Mouse (Mus musculus): Measurements from ENCODE around the gene Ifi27. TPM values are rescaled to one million over a fixed set of nuclear protein-coding genes. Genes with fewer than 3 reads are reported as not detected.
"Not testable (repeated sequence)": the region's sequence is repeated elsewhere in the genome, so short reads cannot be mapped to it uniquely, and the experiment has no call there.

The Ifi27 gene
- polyA plus RNA-seq, 1 experiment from 2014 or later = 11.5 TPM

DNA sequence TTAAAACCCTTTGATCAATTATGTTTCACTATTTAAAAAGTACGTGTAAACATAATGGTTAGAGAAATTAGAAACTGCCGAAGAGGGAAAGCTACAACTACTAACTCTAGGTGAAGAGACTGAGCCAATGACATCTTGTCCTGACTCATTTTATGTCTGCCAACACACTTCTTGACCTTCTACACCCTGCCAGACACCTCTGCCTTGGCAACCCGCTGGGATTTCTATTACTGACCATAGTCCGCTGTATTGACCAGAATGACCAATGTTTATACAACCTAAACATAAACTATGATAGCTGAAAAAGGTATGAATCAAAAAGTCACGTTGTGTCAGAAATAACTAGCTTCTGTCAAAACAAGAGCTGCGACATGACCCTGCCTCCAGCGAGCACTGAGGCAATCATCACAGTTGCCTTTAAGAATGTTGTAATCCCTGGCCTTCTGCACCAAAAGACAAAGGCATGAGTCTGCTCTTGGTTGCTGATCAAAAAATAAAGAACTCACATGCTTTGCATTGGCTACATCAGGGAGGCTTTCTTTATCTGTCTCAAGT is 43.5 kb downstream of the Ifi27 start:
- Histone ChIP-seq H3K27me3 (ENCODE audit: control insufficient read depth, insufficient read depth, low read length) (no peaks in the 10 kb centered on the region), H3K4me1 (ENCODE audit: control insufficient read depth, insufficient read depth, low read length) (no peaks in the 10 kb centered on the region), H3K4me2 (no peak overlapping the region), H3K27ac (ENCODE audit: low read depth, low read length) (no peak overlapping the region), H3K9me3 (replicated peaks; ENCODE audit: control insufficient read depth, low read length) (no peaks in the 10 kb centered on the region), H3K9ac (ENCODE audit: low read depth, low read length) (no peak overlapping the region), H3K4me3 (ENCODE audit: low read depth, low read length) (no peak overlapping the region), H3K36me3 (ENCODE audit: control insufficient read depth, insufficient read depth, low read length) (no peaks in the 10 kb centered on the region)
- ATAC-seq (replicated peaks; ENCODE audit: insufficient number of reproducible peaks, low FRiP score, low TSS enrichment) = no peak
- 63% methylated on average over 7 of the region's 7 CpGs for WGBS (ENCODE audit: insufficient replicate concordance)

DNA sequence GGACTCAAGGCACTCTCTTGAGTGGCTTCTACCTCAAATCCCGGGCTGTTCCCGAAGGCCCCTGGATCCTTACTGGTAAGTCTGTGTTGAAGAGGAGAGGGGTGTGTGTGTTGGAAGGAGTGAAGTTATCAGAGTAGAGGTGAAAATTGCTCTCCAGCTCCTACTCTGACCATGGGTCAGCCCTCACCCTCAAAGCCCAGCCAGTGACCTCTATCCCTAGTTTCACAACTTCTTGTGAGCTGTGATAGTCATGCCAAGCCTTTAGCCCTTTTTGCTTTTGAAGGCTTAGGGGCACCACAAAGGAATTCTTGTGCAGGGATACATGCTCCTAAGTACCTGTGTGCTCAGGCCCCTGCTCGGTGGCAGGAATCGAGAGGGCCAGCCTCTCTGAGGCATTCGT is 47.7 kb downstream of the Ifi27 start:
- H3K4me1 ChIP-seq (ENCODE audit: control insufficient read depth, insufficient read depth, low read length) = no peaks in the 10 kb centered on the region
- no peak overlapping the region for H3K4me3 ChIP-seq (ENCODE audit: low read depth, low read length)
- no peaks in the 10 kb centered on the region for H3K36me3 ChIP-seq (ENCODE audit: control insufficient read depth, insufficient read depth, low read length)
- no peaks in the 10 kb centered on the region for H3K27me3 ChIP-seq (ENCODE audit: control insufficient read depth, insufficient read depth, low read length)
- WGBS (ENCODE audit: insufficient replicate concordance) = 77% methylated on average over 5 of the region's 5 CpGs
- no peak overlapping the region for H3K27ac ChIP-seq (ENCODE audit: low read depth, low read length)
- no peak overlapping the region for H3K4me2 ChIP-seq
- H3K9me3 ChIP-seq (replicated peaks; ENCODE audit: control insufficient read depth, low read length) = no peaks in the 10 kb centered on the region
- ATAC-seq (replicated peaks; ENCODE audit: insufficient number of reproducible peaks, low FRiP score, low TSS enrichment) = no peak
- no peak overlapping the region for H3K9ac ChIP-seq (ENCODE audit: low read depth, low read length)

GRCm38 (mm10) chr12:103482781-103483180 is 48.8 kb downstream of the Ifi27 start:
- WGBS (ENCODE audit: insufficient replicate concordance) = 64% methylated on average over 2 of the region's 2 CpGs
- Histone ChIP-seq H3K4me3 (ENCODE audit: low read depth, low read length) (no peak overlapping the region), H3K9me3 (replicated peaks; ENCODE audit: control insufficient read depth, low read length) (no peaks in the 10 kb centered on the region), H3K27me3 (ENCODE audit: control insufficient read depth, insufficient read depth, low read length) (no peaks in the 10 kb centered on the region), H3K9ac (ENCODE audit: low read depth, low read length) (no peak overlapping the region), H3K27ac (ENCODE audit: low read depth, low read length) (no peak overlapping the region), H3K36me3 (ENCODE audit: control insufficient read depth, insufficient read depth, low read length) (no peaks in the 10 kb centered on the region), H3K4me2 (no peak overlapping the region), H3K4me1 (ENCODE audit: control insufficient read depth, insufficient read depth, low read length) (no peaks in the 10 kb centered on the region)
- ATAC-seq (replicated peaks; ENCODE audit: insufficient number of reproducible peaks, low FRiP score, low TSS enrichment) = no peak

DNA sequence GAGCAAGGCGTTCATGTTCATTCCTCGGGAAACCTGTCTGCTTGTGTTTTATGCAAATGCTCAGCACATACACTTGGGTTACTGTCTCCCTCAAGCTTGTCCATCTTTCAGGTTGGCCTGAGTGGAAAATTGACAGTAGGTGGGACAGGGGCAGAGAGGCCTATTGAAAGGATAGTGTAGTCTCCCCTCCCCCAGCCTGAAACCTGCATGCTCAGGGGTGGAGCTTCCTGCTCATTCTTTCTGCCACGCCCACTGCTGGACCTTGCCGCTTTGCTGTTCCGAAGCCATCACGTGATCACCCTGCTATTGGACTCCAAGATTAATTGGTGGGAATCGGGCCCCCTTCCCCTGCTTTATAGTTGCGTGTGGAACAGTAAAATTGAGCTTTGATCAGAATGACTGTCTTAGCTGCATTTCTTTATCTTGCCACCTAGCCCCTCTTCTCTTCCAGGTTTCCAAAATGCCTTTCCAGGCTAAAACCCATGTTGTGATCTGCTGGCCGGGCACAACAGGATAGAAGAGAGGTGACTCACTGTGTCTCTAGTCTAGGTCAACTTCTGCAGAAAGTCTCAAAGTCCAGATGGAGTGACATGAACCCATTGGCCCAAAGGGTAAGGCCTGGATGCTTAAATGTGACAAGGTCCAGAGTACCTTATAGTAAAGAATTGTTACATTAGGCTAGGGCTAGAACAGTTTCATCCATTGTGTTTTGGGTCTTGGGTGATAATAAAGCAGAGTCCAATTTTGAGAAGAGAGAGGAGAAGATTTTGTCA is 50.4 kb downstream of the Ifi27 start:
- not testable (repeated sequence) for H3K9me3 ChIP-seq (replicated peaks; ENCODE audit: control insufficient read depth, low read length); H3K4me1 ChIP-seq (ENCODE audit: control insufficient read depth, insufficient read depth, low read length); H3K9ac ChIP-seq (ENCODE audit: low read depth, low read length); H3K4me2 ChIP-seq; ATAC-seq (replicated peaks; ENCODE audit: insufficient number of reproducible peaks, low FRiP score, low TSS enrichment); H3K4me3 ChIP-seq (ENCODE audit: low read depth, low read length); H3K27ac ChIP-seq (ENCODE audit: low read depth, low read length); H3K36me3 ChIP-seq (ENCODE audit: control insufficient read depth, insufficient read depth, low read length); H3K27me3 ChIP-seq (ENCODE audit: control insufficient read depth, insufficient read depth, low read length)
- WGBS (ENCODE audit: insufficient replicate concordance) = 60% methylated on average over 9 of the region's 9 CpGs

DNA sequence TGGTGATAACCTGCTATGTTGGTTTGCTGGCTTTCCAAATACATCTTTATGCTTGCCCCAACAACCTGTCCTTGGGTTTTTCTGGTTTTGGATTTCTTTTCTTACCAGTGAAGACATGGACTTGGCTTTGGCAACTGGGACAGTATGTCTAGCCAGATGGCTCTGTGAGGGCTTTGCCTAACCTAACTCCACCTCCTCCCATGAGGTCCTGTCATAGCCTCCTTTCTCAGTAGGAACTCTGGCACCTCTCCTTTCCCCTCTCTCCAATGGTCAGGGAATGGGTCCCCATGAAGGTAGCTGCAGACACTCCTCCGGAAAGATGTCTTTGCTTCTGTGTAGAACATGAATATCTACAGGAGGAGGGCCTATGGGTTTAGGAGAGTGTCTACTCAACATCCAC is 52.7 kb downstream of the Ifi27 start:
- H3K27ac ChIP-seq (ENCODE audit: low read depth, low read length) = no peak overlapping the region
- no peak for ATAC-seq (replicated peaks; ENCODE audit: insufficient number of reproducible peaks, low FRiP score, low TSS enrichment)
- no peaks in the 10 kb centered on the region for H3K9me3 ChIP-seq (replicated peaks; ENCODE audit: control insufficient read depth, low read length)
- no peaks in the 10 kb centered on the region for H3K27me3 ChIP-seq (ENCODE audit: control insufficient read depth, insufficient read depth, low read length)
- WGBS (ENCODE audit: insufficient replicate concordance) = 83% methylated on average over 1 of the region's 1 CpGs
- no peak overlapping the region for H3K4me3 ChIP-seq (ENCODE audit: low read depth, low read length)
- no peaks in the 10 kb centered on the region for H3K4me1 ChIP-seq (ENCODE audit: control insufficient read depth, insufficient read depth, low read length)
- no peaks in the 10 kb centered on the region for H3K36me3 ChIP-seq (ENCODE audit: control insufficient read depth, insufficient read depth, low read length)
- no peak overlapping the region for H3K4me2 ChIP-seq
- no peak overlapping the region for H3K9ac ChIP-seq (ENCODE audit: low read depth, low read length)

DNA sequence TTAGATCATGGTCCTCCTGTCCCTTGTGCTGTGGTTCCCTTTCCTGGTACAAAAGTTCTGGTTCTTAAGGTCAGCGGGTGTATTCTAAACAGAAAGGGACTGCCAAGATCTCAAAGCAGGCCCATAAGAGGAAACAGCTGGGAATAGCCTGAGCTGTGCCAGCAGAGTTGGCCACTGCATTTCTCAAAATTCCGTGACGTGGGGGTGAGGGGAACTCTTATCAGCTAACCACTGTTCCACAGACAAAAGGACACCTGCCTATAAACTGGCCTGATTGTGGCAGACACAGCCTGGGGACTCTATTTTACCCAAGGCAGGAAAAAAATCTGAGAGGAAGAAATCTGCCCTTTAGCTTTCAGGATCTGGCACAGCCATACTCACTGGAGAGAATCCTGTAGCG is 53.3 kb downstream of the Ifi27 start:
- H3K4me1 ChIP-seq (ENCODE audit: control insufficient read depth, insufficient read depth, low read length) = no peaks in the 10 kb centered on the region
- no peak overlapping the region for H3K27ac ChIP-seq (ENCODE audit: low read depth, low read length)
- H3K9me3 ChIP-seq (replicated peaks; ENCODE audit: control insufficient read depth, low read length) = no peaks in the 10 kb centered on the region
- no peak overlapping the region for H3K9ac ChIP-seq (ENCODE audit: low read depth, low read length)
- no peak overlapping the region for H3K4me3 ChIP-seq (ENCODE audit: low read depth, low read length)
- ATAC-seq (replicated peaks; ENCODE audit: insufficient number of reproducible peaks, low FRiP score, low TSS enrichment) = no peak
- H3K36me3 ChIP-seq (ENCODE audit: control insufficient read depth, insufficient read depth, low read length) = no peaks in the 10 kb centered on the region
- no peak overlapping the region for H3K4me2 ChIP-seq
- 52% methylated on average over 4 of the region's 4 CpGs for WGBS (ENCODE audit: insufficient replicate concordance)
- no peaks in the 10 kb centered on the region for H3K27me3 ChIP-seq (ENCODE audit: control insufficient read depth, insufficient read depth, low read length)

GRCm38 (mm10) chr12:103487750-103488149 is 53.7 kb downstream of the Ifi27 start:
- no peak overlapping the region for H3K9ac ChIP-seq (ENCODE audit: low read depth, low read length)
- H3K27ac ChIP-seq (ENCODE audit: low read depth, low read length) = no peak overlapping the region
- H3K36me3 ChIP-seq (ENCODE audit: control insufficient read depth, insufficient read depth, low read length) = no peaks in the 10 kb centered on the region
- no peaks in the 10 kb centered on the region for H3K9me3 ChIP-seq (replicated peaks; ENCODE audit: control insufficient read depth, low read length)
- H3K4me2 ChIP-seq = no peak overlapping the region
- no peak overlapping the region for H3K4me3 ChIP-seq (ENCODE audit: low read depth, low read length)
- WGBS (ENCODE audit: insufficient replicate concordance) = 75% methylated on average over 2 of the region's 2 CpGs
- no peak for ATAC-seq (replicated peaks; ENCODE audit: insufficient number of reproducible peaks, low FRiP score, low TSS enrichment)
- no peaks in the 10 kb centered on the region for H3K27me3 ChIP-seq (ENCODE audit: control insufficient read depth, insufficient read depth, low read length)
- no peaks in the 10 kb centered on the region for H3K4me1 ChIP-seq (ENCODE audit: control insufficient read depth, insufficient read depth, low read length)

All from heart, embryonic 11.5 days (tissue).